Mouse (Mus musculus) ES-Bruce4 (cell line): ENCODE results near the gene Mybpc1. TPM values are rescaled to one million over a fixed set of nuclear protein-coding genes. Genes with fewer than 3 reads are reported as not detected.
"Not testable (repeated sequence)": the region's sequence is repeated elsewhere in the genome, so short reads cannot be mapped to it uniquely, and the experiment has no call there.

Experiments used
- H3K27ac ChIP-seq: 2 replicates; pipeline ENCODE4 v1.5.1; 2012; ENCODE audit warnings: low read length, inconsistent platforms; ENCODE audit not compliant: insufficient read depth
- H3K27me3 ChIP-seq: 2 replicates; pipeline ENCODE4 v1.6.1; 2012; ENCODE audit warnings: mild to moderate bottlenecking, low read length, inconsistent platforms; ENCODE audit not compliant: control insufficient read depth, poor library complexity, insufficient read depth, severe bottlenecking
- H3K36me3 ChIP-seq: 2 replicates; pipeline ENCODE4 v1.6.1; 2012; ENCODE audit warnings: inconsistent platforms, mild to moderate bottlenecking, low read length, moderate library complexity; ENCODE audit not compliant: control insufficient read depth, poor library complexity, insufficient read depth, severe bottlenecking
- H3K4me1 ChIP-seq: one replicate; pipeline ENCODE4 v1.8.1; 2011; ENCODE audit warnings: low read length; ENCODE audit not compliant: control insufficient read depth, insufficient read depth
- H3K4me3 ChIP-seq: 2 replicates; pipeline ENCODE4 v1.5.1; 2011; ENCODE audit warnings: low read depth, mild to moderate bottlenecking, low read length
- H3K9ac ChIP-seq: 2 replicates; pipeline ENCODE4 v1.6.1; 2012; ENCODE audit warnings: low read depth, mild to moderate bottlenecking, inconsistent platforms; ENCODE audit not compliant: poor library complexity, severe bottlenecking
- H3K9me3 ChIP-seq: replicated peaks from 2 replicates; pipeline ENCODE4 v1.6.1; 2012; ENCODE audit warnings: mild to moderate bottlenecking, low read length, inconsistent platforms; ENCODE audit not compliant: control insufficient read depth, poor library complexity, insufficient read depth, severe bottlenecking
- CTCF ChIP-seq: IDR thresholded peaks from one replicate; pipeline ENCODE4 v1.8.1; 2011; ENCODE audit warnings: low read depth, low read length
- EP300 ChIP-seq: IDR thresholded peaks from 2 replicates; pipeline ENCODE4 v1.6.1; 2011; ENCODE audit warnings: low read depth, low read length; ENCODE audit not compliant: insufficient read depth
- POLR2A ChIP-seq: IDR thresholded peaks from one replicate; pipeline ENCODE4 v1.8.1; 2011; ENCODE audit warnings: low read length; ENCODE audit not compliant: insufficient read depth
- polyA plus RNA-seq: library from polyadenylated mRNA; stranded (reverse); fragments of >200 nt; gene quantifications from 2 replicates; pipeline ENCODE4 v1.2.4, GENCODE M21; 2011; ENCODE audit warnings: low read depth; ENCODE audit not compliant: missing spikeins, insufficient read depth, insufficient read length

Gene Mybpc1
- polyA plus RNA-seq, 1 experiment = not detected

- Histone ChIP-seq H3K27ac (no peak overlapping the region), H3K9me3 (peaks cover 8% of the 10 kb centered on the region; the same call in 1 of the 2 replicates), H3K4me3 (no peak overlapping the region), H3K36me3 (no peaks in the 10 kb centered on the region), H3K4me1 (peaks cover 9% of the 10 kb centered on the region), H3K27me3 (no peaks in the 10 kb centered on the region), H3K9ac (no peak overlapping the region)
- TF ChIP-seq EP300 (peak; percentile 90), CTCF (no peak), POLR2A (no peak)
Measured at GRCm38 (mm10) chr10:88547635-88548034, 57.3 kb downstream of the Mybpc1 start.

DNA sequence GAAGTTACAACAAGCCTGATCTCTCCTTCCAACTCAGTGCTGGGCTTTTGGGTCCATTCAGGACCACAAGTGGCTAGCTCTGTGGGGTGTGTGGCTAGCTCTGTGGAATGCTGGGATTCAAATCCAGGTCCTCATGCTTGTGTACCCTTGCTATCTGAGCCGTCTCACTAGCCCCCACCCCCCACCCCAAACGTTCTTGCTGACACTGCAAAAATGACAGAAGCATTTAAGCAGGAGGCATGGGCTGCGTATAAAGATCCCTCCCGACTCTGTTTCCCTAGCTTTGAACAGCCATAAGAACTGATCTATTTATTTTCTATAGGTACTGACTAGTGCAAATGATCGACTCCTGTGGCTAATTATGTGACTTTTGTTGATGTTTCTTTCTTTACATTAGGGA, 74.3 kb downstream of the Mybpc1 start:
- H3K27me3 ChIP-seq = no peaks in the 10 kb centered on the region; the same call in 1 of the 2 replicates
- no peaks in the 10 kb centered on the region for H3K4me1 ChIP-seq
- no peak overlapping the region for H3K27ac ChIP-seq
- H3K36me3 ChIP-seq = no peaks in the 10 kb centered on the region
- no peak for TF ChIP-seq POLR2A
- TF ChIP-seq CTCF = no peak
- no peak for TF ChIP-seq EP300
- H3K9me3 ChIP-seq = 0 out of 2 replicates have a peak, but pooled peaks cover 3% of the 10 kb centered on the region
- H3K9ac ChIP-seq = no peak overlapping the region
- H3K4me3 ChIP-seq = no peak overlapping the region

DNA sequence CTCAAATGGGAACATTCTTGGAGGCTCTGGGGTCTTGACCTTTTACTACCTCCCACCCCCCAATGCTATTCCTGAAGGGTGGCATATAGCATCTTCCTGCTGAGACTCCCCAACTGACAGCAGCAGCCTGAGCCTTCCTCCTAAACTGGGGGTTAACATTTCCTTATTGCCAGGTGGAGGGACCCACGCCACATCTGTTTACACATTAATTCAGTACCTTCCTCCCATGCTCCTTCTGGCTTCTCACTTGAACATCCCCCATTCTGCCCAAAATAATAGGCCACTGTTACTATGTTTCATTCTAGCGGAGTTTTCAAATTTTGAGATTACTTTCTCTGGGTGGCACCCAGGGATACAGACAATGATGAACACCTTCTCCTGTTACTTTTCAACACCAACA, 80.9 kb downstream of the Mybpc1 start:
- Histone ChIP-seq H3K27me3 (no peaks in the 10 kb centered on the region), H3K27ac (no peak overlapping the region), H3K4me3 (no peak overlapping the region), H3K36me3 (no peaks in the 10 kb centered on the region), H3K9me3 (no peaks in the 10 kb centered on the region), H3K4me1 (no peaks in the 10 kb centered on the region), H3K9ac (no peak overlapping the region)
- TF ChIP-seq CTCF = no peak
- TF ChIP-seq POLR2A = no peak
- no peak for TF ChIP-seq EP300

GRCm38 (mm10) chr10:88523212-88523611, 81.7 kb downstream of the Mybpc1 start:
- no peak for TF ChIP-seq EP300
- no peak for TF ChIP-seq POLR2A
- no peak for TF ChIP-seq CTCF
- no peaks in the 10 kb centered on the region for H3K36me3 ChIP-seq

GRCm38 (mm10) chr10:88522795-88523194, 82.2 kb downstream of the Mybpc1 start:
- no peak overlapping the region for H3K4me3 ChIP-seq
- H3K9ac ChIP-seq = no peak overlapping the region
- TF ChIP-seq CTCF (no peak), EP300 (no peak), POLR2A (no peak)
- no peaks in the 10 kb centered on the region for H3K9me3 ChIP-seq
- H3K27ac ChIP-seq = no peak overlapping the region
- H3K36me3 ChIP-seq = no peaks in the 10 kb centered on the region
- no peaks in the 10 kb centered on the region for H3K4me1 ChIP-seq
- H3K27me3 ChIP-seq = no peaks in the 10 kb centered on the region

More at GRCm38 (mm10) chr10:88523212-88523611, 81.7 kb downstream of the Mybpc1 start:
- H3K27me3 ChIP-seq = no peaks in the 10 kb centered on the region
- no peaks in the 10 kb centered on the region for H3K9me3 ChIP-seq
- no peak overlapping the region for H3K27ac ChIP-seq
- no peak overlapping the region for H3K4me3 ChIP-seq
- no peaks in the 10 kb centered on the region for H3K4me1 ChIP-seq
- H3K9ac ChIP-seq = no peak overlapping the region

DNA sequence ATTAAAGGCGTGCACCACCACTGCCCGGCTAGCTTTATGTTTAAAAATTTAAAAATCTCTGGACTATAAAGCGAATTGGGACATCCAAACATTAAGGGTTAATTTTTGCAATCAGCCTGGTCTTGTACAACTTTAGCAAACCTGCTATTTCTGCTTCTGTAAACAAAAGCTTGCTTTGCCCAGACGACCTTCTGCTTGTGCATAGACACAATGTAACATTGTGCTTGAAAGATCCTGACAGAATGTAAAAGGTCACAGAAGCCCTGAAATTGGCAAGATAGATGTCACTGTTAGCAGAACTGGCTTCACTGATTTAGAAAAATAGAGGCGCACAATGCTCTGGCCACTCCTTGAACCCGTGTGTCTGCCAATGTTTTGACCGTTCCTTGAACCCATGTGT, 89.9 kb downstream of the Mybpc1 start:
- H3K4me3 ChIP-seq, H3K9me3 ChIP-seq, H3K27me3 ChIP-seq, H3K36me3 ChIP-seq, H3K9ac ChIP-seq, H3K4me1 ChIP-seq: not testable (repeated sequence)
- peak overlapping the region; percentile 63 for H3K27ac ChIP-seq

DNA sequence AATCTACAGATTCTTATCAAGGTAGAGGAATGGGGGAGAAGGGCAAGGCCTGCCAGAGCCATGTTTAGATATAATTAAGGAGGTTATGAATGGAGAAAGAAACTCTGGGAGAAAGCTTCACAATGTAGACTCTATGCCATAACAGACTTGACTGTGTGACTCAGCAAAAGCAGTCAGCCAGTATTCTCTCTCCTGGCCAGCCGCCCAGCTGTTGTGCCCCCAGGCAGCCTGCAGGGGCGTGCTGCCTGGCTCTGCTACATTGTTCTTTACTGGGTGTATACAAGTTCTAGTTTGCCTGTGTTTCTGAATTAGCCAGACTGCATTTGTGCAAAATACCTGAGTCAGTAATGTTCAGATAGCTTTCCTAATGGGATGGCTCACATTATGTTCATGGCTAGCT, 90.5 kb downstream of the Mybpc1 start:
- no peaks in the 10 kb centered on the region for H3K9me3 ChIP-seq
- no peak overlapping the region for H3K4me3 ChIP-seq
- H3K36me3 ChIP-seq = no peaks in the 10 kb centered on the region
- peaks cover 2% of the 10 kb centered on the region for H3K4me1 ChIP-seq
- H3K27ac ChIP-seq = peak overlapping the region; percentile 91
- H3K27me3 ChIP-seq = no peaks in the 10 kb centered on the region
- TF ChIP-seq EP300 (peak; percentile 87), CTCF (peak; percentile 37), POLR2A (no peak)
- no peak overlapping the region for H3K9ac ChIP-seq
